Comparison of ENCODE assay signal across 21 mouse cellular contexts in the genomic region with DNA sequence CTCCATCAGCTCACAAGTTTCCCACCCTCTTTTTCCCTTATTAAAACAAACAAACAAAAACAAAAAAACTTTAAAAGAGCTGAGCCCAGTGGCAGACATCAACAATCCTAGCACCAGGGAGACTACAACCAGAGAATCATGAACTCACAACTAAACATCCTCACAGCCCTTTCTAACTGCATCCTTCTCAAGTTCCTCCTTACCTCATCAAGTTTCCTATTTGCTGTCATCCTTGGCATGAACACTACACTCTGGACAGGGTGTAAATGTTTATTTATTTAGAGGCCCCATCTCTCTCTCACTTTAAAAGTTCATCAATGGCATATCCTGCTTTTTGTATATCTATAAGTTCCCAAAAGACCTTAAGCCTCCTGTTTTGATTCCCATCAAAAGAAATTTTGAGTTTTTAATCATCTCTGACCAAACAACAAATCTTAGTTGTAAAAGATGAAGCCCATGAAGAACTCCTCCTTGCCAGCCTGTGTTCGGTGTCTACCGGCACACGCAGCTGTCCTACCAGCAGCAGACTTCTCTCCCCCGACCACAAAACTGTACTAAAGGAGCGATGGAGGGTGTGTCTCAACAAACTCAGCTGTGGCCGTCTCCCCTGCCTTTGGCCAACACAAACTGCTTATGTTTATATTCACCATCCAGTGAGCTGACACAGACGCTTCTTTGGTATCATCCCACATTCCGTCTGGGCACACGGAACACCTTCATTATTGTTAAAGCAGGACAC.
DNase-seq lines count a peak whose midpoint lies in the region; ATAC-seq lines count a peak whose summit lies in the region.
"Had no signal": no experiment of that assay in that cellular context is flagged by ENCODE, and none has a peak within 500 bp of the region (broad histone marks: within the 10 kb centered on the region; RNA-seq: fewer than 3 reads in every experiment).

No protein-coding gene starts in this region.

- no peak overlapping the region for H3K27ac ChIP-seq in kidney, embryonic 16.5 days (ENCODE audit: low read length)
- H3K27ac ChIP-seq: forebrain, embryonic 10.5 days; hindbrain, postnatal 0 days; neural tube, embryonic 12.5 days had no signal

- 41% methylated on average over 9 of the region's 9 CpGs for WGBS in kidney, embryonic 16.5 days

- ATAC-seq in kidney, embryonic 16.5 days (ENCODE audit: low FRiP score, low TSS enrichment), result peak; percentile 57; the same call in 1 of the 2 replicates
- ATAC-seq in megakaryocyte, adult 5-6 weeks (ENCODE audit: poor library complexity, severe bottlenecking), result no peak
- ATAC-seq: forebrain, embryonic 16.5 days; hindbrain, postnatal 0 days; intestine, postnatal 0 days had no signal

- H3K27me3 ChIP-seq in kidney, embryonic 16.5 days (ENCODE audit: insufficient read depth, low read length), result no peaks in the 10 kb centered on the region
- H3K27me3 ChIP-seq in megakaryocyte, embryonic 14.5 days (replicated peaks), result no peaks in the 10 kb centered on the region
- H3K27me3 ChIP-seq: heart, embryonic 12.5 days; neural tube, embryonic 12.5 days had no signal

- H3K36me3 ChIP-seq in kidney, embryonic 16.5 days (ENCODE audit: insufficient read depth, low read length), result peaks cover 10% of the 10 kb centered on the region; the same call in 1 of the 2 replicates
- peaks cover 23% of the 10 kb centered on the region for H3K36me3 ChIP-seq in megakaryocyte, embryonic 14.5 days (replicated peaks; ENCODE audit: low read length)

- H3K4me1 ChIP-seq in kidney, embryonic 16.5 days (ENCODE audit: insufficient read depth, low read length), result no peaks in the 10 kb centered on the region; the same call in 1 of the 2 replicates
- H3K4me1 ChIP-seq in megakaryocyte, embryonic 14.5 days, result peaks cover 70% of the 10 kb centered on the region
- H3K4me1 ChIP-seq: forebrain, embryonic 10.5 days; neural tube, embryonic 12.5 days had no signal

- peak; percentile 26 for DNase-seq in gastrocnemius, adult 18-20 months (ENCODE audit: low spot score)
- no peak for DNase-seq in gastrocnemius, postnatal 4 days (ENCODE audit: low spot score in 2 of 2)
- no peak for DNase-seq in kidney, postnatal 36 days
- DNase-seq in lung, postnatal 4 days, result peak; percentile 21 to 30
- no peak for DNase-seq in T-cell, adult 2 months (ENCODE audit: low spot score)
- DNase-seq: cerebellum, adult 11 months; cerebellum, adult 9-11 months; gastrocnemius, postnatal 36 days; heart, postnatal 10 days; midbrain, embryonic 14.5 days; right cerebral cortex, postnatal 25 days had no signal

- no peak overlapping the region for H3K4me3 ChIP-seq in kidney, embryonic 16.5 days (ENCODE audit: low read length)
- H3K4me3 ChIP-seq in megakaryocyte, embryonic 14.5 days (replicated peaks), result peak overlapping the region; percentile 76
- H3K4me3 ChIP-seq: forebrain, embryonic 10.5 days; heart, embryonic 12.5 days; neural tube, embryonic 12.5 days had no signal

- no peak overlapping the region for H3K4me2 ChIP-seq in kidney, embryonic 16.5 days (replicated peaks; ENCODE audit: low read depth, low read length)
- H3K4me2 ChIP-seq: heart, embryonic 12.5 days; liver, embryonic 11.5 days; neural tube, embryonic 12.5 days had no signal

- H3K9ac ChIP-seq in kidney, embryonic 16.5 days (replicated peaks; ENCODE audit: low read length), result no peak overlapping the region
- H3K9ac ChIP-seq: heart, embryonic 12.5 days; neural tube, embryonic 12.5 days had no signal

- H3K9me3 ChIP-seq in kidney, embryonic 16.5 days (ENCODE audit: low read length), result no peaks in the 10 kb centered on the region
- no peaks in the 10 kb centered on the region for H3K9me3 ChIP-seq in megakaryocyte, embryonic 14.5 days
- H3K9me3 ChIP-seq: forebrain, embryonic 10.5 days; heart, embryonic 12.5 days; neural tube, embryonic 12.5 days had no signal

Comparison
In these comparisons a context has a peak if more than half of its experiments do, and no peak if none do; other contexts are left out.
1. DNase-seq: peak in gastrocnemius, adult 18-20 months (single experiment) and lung, postnatal 4 days (2 of 2); none in gastrocnemius, postnatal 4 days (0 of 2), kidney, postnatal 36 days (0 of 2) and T-cell, adult 2 months (single experiment).